ENCODE assay signal across 24 mouse cellular contexts in genomic region chr12:17373470-17373975, GRCm38 (mm10). TPM values are rescaled to one million over a fixed set of nuclear protein-coding genes. Genes with fewer than 3 reads are reported as not detected.
DNase-seq lines count a peak whose midpoint lies in the region; ATAC-seq lines count a peak whose summit lies in the region.
"Had no signal": no experiment of that assay in that cellular context is flagged by ENCODE, and none has a peak within 500 bp of the region (broad histone marks: within the 10 kb centered on the region; RNA-seq: fewer than 3 reads in every experiment).

No protein-coding gene starts in this region.

- intact Hi-C loops in heart, postnatal 14 days (cut with DNase I) = no loop called here

- peak; percentile 61 for DNase-seq in heart, adult 11 months
- no peak for DNase-seq in heart, postnatal 14 days
- DNase-seq in CD4-positive, CD25-positive, alpha-beta regulatory T cell, adult 2 months (ENCODE audit: low read depth, low spot score) = peak; percentile 64
- DNase-seq in brain, adult 2 months (ENCODE audit: low read depth, low spot score) = peak; percentile 61
- DNase-seq in natural killer cell, adult 2 months (ENCODE audit: low spot score in 2 of 2) = peak; percentile 26 to 42
- DNase-seq in spleen, adult 12 weeks (ENCODE audit: low spot score) = no peak
- DNase-seq: adrenal gland, postnatal 25 days; cerebellum, adult 2 months; cerebellum, postnatal 25 days; gastrocnemius, postnatal 14 days; heart, adult 18-20 months; liver; retina, postnatal 1 day; right cerebral cortex, postnatal 25 days; thymus, adult 2 months; thymus, postnatal 36 days had no signal

- no peak for ATAC-seq in granulocyte monocyte progenitor cell, adult 5-6 weeks (replicated peaks; ENCODE audit: poor library complexity, severe bottlenecking)
- ATAC-seq in erythroid progenitor cell, adult 5-6 weeks (replicated peaks; ENCODE audit: low FRiP score, poor library complexity, severe bottlenecking) = no peak
- ATAC-seq: forebrain, embryonic 14.5 days; intestine, embryonic 15.5 days; Patski had no signal

RNA-seq across cellular contexts. Expression of gene Nol10, which starts 25.3 kb away (rescaled TPM):
- 1 to 10 TPM; 7.1 to 7.4 TPM for total RNA-seq in heart, postnatal 14 days (2021)
- 22.2 and 30.4 TPM in 2 replicates for total RNA-seq in granulocyte monocyte progenitor cell, adult 5-6 weeks (2014; fragmentation: Nextera tagmentation)
- total RNA-seq in granulocyte monocyte progenitor cell, adult 5-6 weeks (2017) = 12.7 and 14.9 TPM in 2 replicates
- total RNA-seq in erythroid progenitor cell, adult 5-6 weeks (2015; ENCODE audit: low replicate concordance) = 4.2 and 8.6 TPM in 2 replicates
- total RNA-seq in erythroid progenitor cell, adult 5-6 weeks (2017; ENCODE audit: low replicate concordance) = 3.1 and 5.6 TPM in 2 replicates

RNA-seq across cellular contexts. Expression of gene Atp6v1c2, which starts 44.4 kb away (rescaled TPM):
- total RNA-seq in heart, postnatal 14 days (2021) = under 1 TPM in 1 of 2 experiments, not detected in 1; 0.36 TPM
- not detected in 2 replicates for total RNA-seq in granulocyte monocyte progenitor cell, adult 5-6 weeks (2014; fragmentation: Nextera tagmentation)
- total RNA-seq in granulocyte monocyte progenitor cell, adult 5-6 weeks (2017) = not detected in 2 replicates
- total RNA-seq in erythroid progenitor cell, adult 5-6 weeks (2015; ENCODE audit: low replicate concordance) = not detected in 2 replicates
- not detected in 2 replicates for total RNA-seq in erythroid progenitor cell, adult 5-6 weeks (2017; ENCODE audit: low replicate concordance)
- total RNA-seq: gastrocnemius, postnatal 14 days; hematopoietic stem cell, adult 5-6 weeks; megakaryocyte progenitor cell, adult 5-6 weeks; MEL had no signal

Comparison
In these comparisons a context has a peak if more than half of its experiments do, and no peak if none do; other contexts are left out.
1. DNase-seq: peak in heart, adult 11 months (single experiment), CD4-positive, CD25-positive, alpha-beta regulatory T cell, adult 2 months (single experiment), brain, adult 2 months (single experiment) and natural killer cell, adult 2 months (2 of 2); none in heart, postnatal 14 days (0 of 2) and spleen, adult 12 weeks (single experiment).